Mouse (Mus musculus): Measurements from ENCODE around the gene Lztr1.

Gene Lztr1

DNA sequence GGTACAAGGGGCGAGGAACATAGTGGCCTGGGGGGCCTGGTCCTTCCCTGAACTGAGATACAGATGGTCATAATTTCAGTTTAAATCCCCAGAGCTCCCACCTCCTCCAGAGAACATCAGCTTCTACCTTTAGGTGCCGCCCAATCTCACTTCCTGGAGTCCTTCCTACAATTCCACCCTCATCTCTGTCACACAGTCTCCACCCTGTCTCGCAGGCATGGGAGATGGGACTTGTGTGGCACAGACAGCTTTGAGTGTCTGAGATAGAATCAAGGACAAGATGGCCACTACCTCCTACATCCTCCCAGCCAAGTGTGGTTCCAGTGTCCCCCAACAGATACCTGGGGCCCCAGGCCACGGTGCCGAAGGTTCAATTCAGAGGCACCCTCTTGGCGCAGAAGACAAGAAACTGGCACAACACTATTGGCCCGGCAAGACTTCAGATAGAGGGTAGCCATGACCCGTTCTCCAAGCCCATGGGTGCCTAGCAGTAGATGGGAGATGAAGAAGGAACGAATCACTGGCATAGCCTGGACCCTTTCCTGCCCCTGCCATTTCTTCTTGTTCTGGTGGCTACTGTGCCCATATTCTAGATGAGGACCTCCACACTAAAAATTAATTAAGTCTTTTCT is 51.0 kb downstream of the Lztr1 start:
- DNase-seq: no peak

DNA sequence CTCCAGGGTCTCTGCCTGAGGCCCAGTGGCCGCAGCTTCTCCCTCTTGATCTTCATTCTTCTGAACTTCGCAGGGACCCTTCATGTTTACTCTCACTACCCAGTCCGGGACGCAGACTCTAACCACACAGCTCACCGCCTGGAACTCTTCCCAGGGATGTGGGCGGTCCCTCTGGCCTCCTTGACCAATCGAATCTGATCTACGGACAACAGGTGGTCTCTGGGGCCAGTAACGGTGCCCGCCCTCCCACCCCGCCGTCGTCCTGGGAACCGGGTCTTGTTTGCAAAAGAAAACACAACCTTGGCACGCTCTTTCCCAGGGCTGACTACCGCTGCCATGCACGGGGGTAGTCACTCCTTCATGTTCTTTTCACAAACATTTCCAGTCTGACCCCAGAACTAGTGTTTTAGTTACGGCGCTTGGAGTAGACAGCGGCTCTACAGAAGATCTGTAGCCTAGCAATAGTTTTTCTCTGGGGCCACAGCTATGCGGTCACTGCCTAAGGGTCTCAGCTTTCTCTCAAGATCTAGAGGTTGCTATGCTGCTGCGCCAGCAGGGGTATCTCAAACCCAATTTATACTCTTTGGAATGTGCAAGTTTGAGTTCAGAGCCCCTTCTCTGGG is 52.8 kb downstream of the Lztr1 start, which contains the start of gene Lrrc74b:
Gene Lrrc74b (minus strand): TSS at position 120 of the 623 bp plus-strand sequence.
- DNase-seq: peak; percentile 31

DNA sequence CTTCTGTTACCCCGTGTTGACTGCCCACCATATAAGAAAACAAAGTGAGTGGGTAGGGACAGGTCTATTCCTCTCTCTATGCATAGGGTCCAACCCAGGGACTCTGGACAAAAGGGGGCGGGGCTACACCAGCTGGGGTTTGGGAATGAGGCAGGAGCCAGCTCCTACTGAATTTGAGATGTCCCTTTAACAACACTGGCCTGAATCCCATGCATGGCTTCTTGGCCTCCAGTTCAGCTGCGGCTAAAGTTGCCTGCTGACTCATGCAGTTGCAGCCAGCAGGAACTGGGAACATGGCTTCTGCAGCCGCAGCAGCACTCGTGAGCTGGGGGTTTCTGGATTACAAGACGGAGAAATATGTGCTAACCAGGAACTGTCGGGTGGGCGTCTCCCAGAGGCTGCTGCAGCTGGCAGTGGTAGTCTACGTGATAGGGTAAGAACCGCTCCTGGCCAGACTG is 53.3 kb downstream of the Lztr1 start, which contains the start of gene P2rx6:
Gene P2rx6 (plus strand): TSS at position 135 of the 458 bp plus-strand sequence.
- DNase-seq: peak; percentile 32

DNA sequence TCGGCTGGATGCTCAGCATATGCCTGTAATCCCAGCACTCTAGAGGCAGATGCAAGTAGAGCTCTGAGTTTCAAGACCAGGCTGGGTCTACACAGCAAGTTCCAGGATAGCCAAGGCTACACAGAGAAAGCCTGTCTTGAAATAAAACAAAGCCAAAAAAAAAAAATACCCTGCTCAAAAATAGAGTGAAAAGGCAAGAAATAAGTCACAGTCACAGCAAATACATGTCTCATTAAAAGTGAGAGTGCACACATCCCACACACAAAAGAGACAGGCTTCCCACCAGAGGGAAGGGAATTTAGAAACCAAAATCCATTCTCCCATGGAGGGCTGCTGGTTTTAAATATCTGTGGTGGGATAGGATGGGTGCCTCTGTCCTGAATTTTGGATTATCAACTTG is 55.1 kb downstream of the Lztr1 start:
- DNase-seq: no peak

DNA sequence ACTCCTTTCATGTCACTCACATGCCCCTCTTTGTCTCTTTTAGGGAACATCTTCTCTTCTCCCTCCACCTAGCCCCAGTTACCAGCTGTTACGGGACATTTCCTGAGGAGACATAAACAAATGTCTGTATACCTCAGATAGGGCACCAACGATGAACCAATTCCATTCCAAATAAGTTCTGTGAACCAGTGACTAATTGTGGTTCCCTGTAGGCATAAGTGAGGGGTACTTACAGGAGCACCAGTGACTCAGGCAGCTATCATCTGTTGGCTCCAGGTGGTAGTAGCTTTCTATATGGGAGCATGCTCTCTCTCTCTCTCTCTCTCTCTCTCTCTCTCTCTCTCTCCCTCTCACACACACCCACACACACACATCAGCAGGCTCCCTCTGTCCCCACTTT is 55.7 kb downstream of the Lztr1 start:
- DNase-seq: no peak

DNA sequence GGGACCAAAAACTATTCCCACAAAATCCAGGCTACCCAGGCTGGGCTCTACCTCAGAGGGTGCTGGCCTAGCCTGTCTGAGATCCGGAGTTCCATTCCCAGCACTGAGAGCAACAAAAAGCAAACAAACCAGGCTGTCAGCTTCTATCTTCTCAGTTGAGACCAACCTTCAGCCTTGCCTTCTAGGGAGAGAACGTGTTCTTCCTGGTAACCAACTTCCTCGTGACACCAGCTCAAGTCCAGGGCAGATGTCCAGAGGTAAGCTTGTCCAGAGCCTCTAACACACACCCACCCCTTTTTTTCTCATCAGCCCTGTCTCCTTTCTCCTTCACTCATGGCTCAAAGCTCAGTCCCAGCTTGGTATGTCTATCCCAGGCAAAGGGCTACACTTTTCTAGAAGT is 56.3 kb downstream of the Lztr1 start:
- DNase-seq: no peak

DNA sequence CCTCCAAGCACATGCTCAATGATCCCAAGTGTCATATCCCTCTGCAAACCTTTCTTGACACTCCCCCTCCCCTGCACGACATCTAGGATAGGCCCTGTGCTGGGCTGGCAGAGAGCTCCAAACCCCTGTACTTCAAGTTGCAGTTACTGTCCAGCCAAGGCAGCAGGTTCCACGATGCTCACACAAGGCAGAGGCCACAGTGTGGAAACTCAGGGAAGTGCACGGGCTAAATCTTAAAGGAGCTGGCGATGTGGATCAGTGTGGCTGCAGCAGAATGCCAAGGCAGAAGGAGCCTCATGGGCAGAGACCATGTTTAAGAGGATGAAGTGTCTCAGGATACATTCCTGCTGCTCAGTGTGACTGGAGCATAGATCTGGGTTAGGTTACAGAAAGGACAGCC is 57.7 kb downstream of the Lztr1 start:
- no peak for DNase-seq

Measured in kidney, adult 9 months (tissue).